Mouse (Mus musculus) neural tube, embryonic 11.5 days (tissue): Measurements from ENCODE around the gene Emb. TPM values are rescaled to one million over a fixed set of nuclear protein-coding genes. Genes with fewer than 3 reads are reported as not detected.

ENCODE experiments used
- ATAC-seq: fragments of 200-750 bp; cut with Nextera tagmentation; 2 replicates; pipeline ENCODE4 v1.8.0; 2017; ENCODE audit warnings: moderate number of reproducible peaks, mild to moderate bottlenecking, moderate TSS enrichment, moderate library complexity; ENCODE audit not compliant: insufficient read depth, low FRiP score, low TSS enrichment
- DNase-seq: peaks from one replicate; pipeline ENCODE4 v3.0.0-alpha.2; 2015; ENCODE audit warnings: low spot score
- H3K27ac ChIP-seq: fragments of 300-500 bp; sonication (generic); 2 replicates; pipeline ENCODE4 v1.5.1; 2014; ENCODE audit warnings: low read depth, mild to moderate bottlenecking, low read length
- H3K27me3 ChIP-seq: fragments of 300-500 bp; sonication (generic); 2 replicates; pipeline ENCODE4 v1.6.1; 2014; ENCODE audit warnings: mild to moderate bottlenecking, low read length, mixed read lengths; ENCODE audit not compliant: control insufficient read depth, insufficient read depth
- H3K36me3 ChIP-seq: fragments of 300-500 bp; sonication (generic); 2 replicates; pipeline ENCODE4 v1.6.1; 2014; ENCODE audit warnings: mild to moderate bottlenecking, low read length, moderate library complexity, mixed read lengths; ENCODE audit not compliant: control insufficient read depth, insufficient read depth
- H3K4me1 ChIP-seq: fragments of 300-500 bp; sonication (generic); 2 replicates; pipeline ENCODE4 v1.6.1; 2014; ENCODE audit warnings: low read length, mixed read lengths; ENCODE audit not compliant: control insufficient read depth, insufficient read depth
- H3K4me2 ChIP-seq: fragments of 300-500 bp; sonication (generic); 2 replicates; pipeline ENCODE4 v1.6.1; 2014; ENCODE audit warnings: low read depth, mild to moderate bottlenecking, moderate library complexity
- H3K4me3 ChIP-seq: fragments of 300-500 bp; sonication (generic); 2 replicates; pipeline ENCODE4 v1.5.1; 2014; ENCODE audit warnings: low read depth, low read length
- H3K9ac ChIP-seq: fragments of 300-500 bp; sonication (generic); 2 replicates; pipeline ENCODE4 v1.6.1; 2014; ENCODE audit warnings: mild to moderate bottlenecking, low read length
- H3K9me3 ChIP-seq: fragments of 300-500 bp; sonication (generic); 2 replicates; pipeline ENCODE4 v1.6.1; 2016; ENCODE audit warnings: low read length; ENCODE audit not compliant: control insufficient read depth
- WGBS: fragments of 180-500 bp; shearing (Covaris S2); extraction: QIAGEN DNeasy Blood & Tissue Kit; methylation state at CpG from one replicate; pipeline ENCODE4 v1.1.7; 2014; 5-methylcytosine and 5-hydroxymethylcytosine counted together
- polyA plus RNA-seq: library from polyadenylated mRNA; unstranded; fragments of >200 nt; fragmentation: Nextera tagmentation; extraction: Ambion mirVana; gene quantifications from 2 replicates; pipeline ENCODE4 v1.2.1, GENCODE M21; 2014

Gene Emb
- polyA plus RNA-seq, 1 experiment from 2014 or later = 20.5 TPM

DNA sequence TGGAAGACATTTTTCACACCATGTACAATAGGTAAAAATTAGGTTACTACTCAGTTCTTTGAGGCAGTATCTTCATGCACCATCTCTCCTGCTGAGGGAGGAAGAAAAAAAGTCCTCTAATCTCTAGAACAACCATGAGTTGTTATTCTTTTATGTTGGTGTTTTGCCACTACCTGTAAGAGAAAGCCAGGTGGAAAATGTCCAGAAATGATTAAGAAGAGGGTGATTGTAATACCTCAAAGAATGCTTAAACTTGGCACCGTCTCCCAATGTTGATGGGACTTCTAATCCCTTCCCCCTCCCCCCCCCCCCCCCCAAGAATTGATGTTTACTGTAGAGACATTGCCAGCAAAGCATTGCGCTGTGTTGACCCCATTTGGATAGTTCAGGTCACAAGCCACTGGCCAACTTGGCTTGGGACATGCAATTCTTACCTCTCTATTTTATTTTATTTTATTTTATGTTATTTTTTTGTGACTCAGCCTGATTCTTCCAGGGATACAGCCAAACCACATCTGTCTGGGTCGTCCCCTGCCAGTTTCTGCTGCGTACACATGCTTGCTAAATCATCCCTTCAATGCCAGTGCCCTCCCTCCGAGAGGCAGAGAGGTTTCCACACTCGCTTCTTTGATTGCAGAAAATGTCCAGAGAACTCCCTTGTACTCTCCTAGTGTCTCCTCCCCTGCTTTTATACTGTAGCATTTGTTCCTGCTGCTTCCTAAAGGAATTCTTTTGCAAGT, 22.2 kb downstream of the Emb start:
- no peak for ATAC-seq
- no peaks in the 10 kb centered on the region for H3K27me3 ChIP-seq
- H3K9me3 ChIP-seq = no peaks in the 10 kb centered on the region
- no peaks in the 10 kb centered on the region for H3K36me3 ChIP-seq
- no peak overlapping the region for H3K4me2 ChIP-seq
- H3K27ac ChIP-seq = no peak overlapping the region
- peaks cover 2% of the 10 kb centered on the region; the same call in 1 of the 2 replicates for H3K4me1 ChIP-seq
- H3K4me3 ChIP-seq = no peak overlapping the region
- no peak overlapping the region for H3K9ac ChIP-seq
- DNase-seq = no peak
- WGBS = 78% methylated on average over 6 of the region's 6 CpGs

DNA sequence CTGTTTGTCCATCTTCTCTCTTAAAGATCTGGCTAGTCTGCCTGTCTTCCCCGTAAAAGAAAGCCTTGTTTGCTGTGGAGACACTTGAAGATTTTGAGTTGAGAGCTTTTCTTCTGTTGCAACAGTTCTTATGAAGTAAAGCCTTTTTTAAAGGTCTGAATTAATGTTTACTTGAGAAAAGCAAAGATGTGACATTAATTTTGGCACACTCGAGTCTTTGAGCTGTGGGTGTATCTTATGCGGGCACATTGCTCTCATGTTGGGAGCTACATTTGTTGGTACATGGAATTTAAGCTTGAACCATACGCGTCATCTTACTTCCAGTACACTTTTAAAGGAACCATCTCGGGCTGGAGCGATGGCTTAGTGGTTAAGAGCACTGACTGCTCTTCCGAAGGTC, 25.5 kb downstream of the Emb start:
- no peak overlapping the region for H3K4me2 ChIP-seq

DNA sequence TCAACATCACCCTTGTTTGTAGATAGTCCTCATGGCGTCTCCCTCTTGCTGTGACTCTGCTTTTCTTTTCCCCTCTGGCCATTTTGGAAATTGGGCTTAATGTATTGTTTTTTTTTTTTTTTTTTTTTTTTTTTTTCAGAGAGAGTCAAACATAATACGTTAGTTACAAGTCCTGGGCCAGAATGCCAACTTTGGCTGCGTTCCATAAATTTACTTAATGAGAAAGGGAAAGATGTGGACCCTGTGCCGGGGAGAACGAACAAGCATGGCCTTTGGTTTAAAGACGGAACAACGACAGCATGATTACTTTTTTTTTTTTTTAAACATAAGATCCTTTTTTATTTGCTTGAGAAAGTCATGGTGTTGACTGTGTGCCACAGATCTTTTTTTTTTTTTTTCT, 26.1 kb downstream of the Emb start:
- no peak for DNase-seq
- H3K36me3 ChIP-seq = no peaks in the 10 kb centered on the region
- H3K9ac ChIP-seq = no peak overlapping the region
- H3K4me3 ChIP-seq = no peak overlapping the region
- no peaks in the 10 kb centered on the region for H3K27me3 ChIP-seq
- WGBS = 81% methylated on average over 7 of the region's 7 CpGs
- H3K9me3 ChIP-seq = no peaks in the 10 kb centered on the region
- H3K4me1 ChIP-seq = peaks cover 8% of the 10 kb centered on the region; the same call in 1 of the 2 replicates
- no peak for ATAC-seq
- no peak overlapping the region for H3K4me2 ChIP-seq
- no peak overlapping the region for H3K27ac ChIP-seq

More for the DNA sequence above, 25.5 kb downstream of the Emb start:
- H3K4me1 ChIP-seq = peaks cover 8% of the 10 kb centered on the region; the same call in 1 of the 2 replicates
- H3K9me3 ChIP-seq = no peaks in the 10 kb centered on the region
- 98% methylated on average over 8 of the region's 8 CpGs for WGBS
- no peaks in the 10 kb centered on the region for H3K27me3 ChIP-seq
- DNase-seq (no peak), ATAC-seq (no peak)
- no peak overlapping the region for H3K27ac ChIP-seq
- no peaks in the 10 kb centered on the region for H3K36me3 ChIP-seq
- H3K9ac ChIP-seq = no peak overlapping the region
- H3K4me3 ChIP-seq = no peak overlapping the region

DNA sequence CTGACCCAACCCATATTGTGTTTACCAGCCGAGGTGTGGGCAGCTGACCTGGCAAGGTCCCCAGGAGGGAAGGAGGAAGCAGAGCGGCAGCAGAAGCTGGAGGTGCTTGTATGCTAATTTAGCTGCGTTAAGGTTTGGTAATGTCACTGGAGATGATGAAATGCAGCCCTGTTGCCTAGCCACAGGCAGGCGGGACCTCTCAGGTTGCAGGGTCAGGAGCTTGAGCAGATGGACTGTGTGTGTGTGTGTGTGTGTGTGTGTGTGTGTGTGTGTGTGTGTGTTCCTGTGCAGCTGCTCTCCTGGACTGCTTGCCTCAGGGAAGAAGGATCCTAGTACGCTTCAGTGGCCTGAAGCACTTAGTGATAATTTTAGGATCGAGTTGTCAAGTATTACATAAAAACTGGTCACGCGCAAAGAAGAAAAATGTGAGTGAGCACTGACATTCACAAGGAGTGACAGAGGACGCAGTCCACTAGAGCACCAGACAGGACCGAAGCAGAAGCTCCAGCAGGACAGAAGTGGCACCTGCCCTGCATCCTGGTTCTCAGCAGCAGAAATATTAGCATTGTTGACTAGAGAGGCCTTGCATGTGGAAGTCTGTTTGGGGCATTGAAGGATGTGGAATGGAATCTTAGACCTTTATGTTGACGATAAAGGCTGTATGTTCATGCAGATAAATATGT, 27.3 kb downstream of the Emb start:
- H3K9me3 ChIP-seq = no peaks in the 10 kb centered on the region
- H3K4me1 ChIP-seq = peaks cover 8% of the 10 kb centered on the region; the same call in 1 of the 2 replicates
- H3K36me3 ChIP-seq = no peaks in the 10 kb centered on the region
- ATAC-seq (peak; percentile 82), DNase-seq (peak; percentile 52)
- H3K4me3 ChIP-seq = no peak overlapping the region
- no peak overlapping the region for H3K4me2 ChIP-seq
- 52% methylated on average over 11 of the region's 11 CpGs for WGBS
- H3K9ac ChIP-seq = no peak overlapping the region
- H3K27me3 ChIP-seq = no peaks in the 10 kb centered on the region
- no peak overlapping the region for H3K27ac ChIP-seq

DNA sequence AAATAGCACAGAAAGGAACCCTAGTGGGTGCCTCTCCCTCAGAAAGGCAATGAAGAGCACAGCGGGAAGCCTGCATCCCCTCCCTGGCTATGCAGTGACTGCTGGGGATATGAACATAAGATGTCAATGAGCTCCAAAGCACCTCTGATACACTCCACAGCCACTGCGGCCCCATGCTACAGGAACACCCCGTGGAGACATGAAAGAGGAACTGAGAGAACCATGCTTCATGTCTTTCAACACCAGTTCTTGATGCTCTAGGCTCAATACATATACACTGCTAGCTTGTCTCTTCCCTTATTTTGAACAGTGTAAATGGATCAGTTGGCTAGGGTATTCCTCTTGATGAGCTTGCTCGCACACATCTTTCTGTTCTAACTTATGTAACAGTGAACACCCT, 28.8 kb downstream of the Emb start:
- 82% methylated on average over 4 of the region's 4 CpGs for WGBS
- no peaks in the 10 kb centered on the region for H3K9me3 ChIP-seq
- ATAC-seq = no peak
- no peaks in the 10 kb centered on the region for H3K27me3 ChIP-seq
- H3K36me3 ChIP-seq = no peaks in the 10 kb centered on the region
- H3K9ac ChIP-seq = no peak overlapping the region
- peaks cover 8% of the 10 kb centered on the region; the same call in 1 of the 2 replicates for H3K4me1 ChIP-seq
- H3K27ac ChIP-seq = no peak overlapping the region
- no peak overlapping the region for H3K4me3 ChIP-seq
- no peak overlapping the region for H3K4me2 ChIP-seq
- no peak for DNase-seq

DNA sequence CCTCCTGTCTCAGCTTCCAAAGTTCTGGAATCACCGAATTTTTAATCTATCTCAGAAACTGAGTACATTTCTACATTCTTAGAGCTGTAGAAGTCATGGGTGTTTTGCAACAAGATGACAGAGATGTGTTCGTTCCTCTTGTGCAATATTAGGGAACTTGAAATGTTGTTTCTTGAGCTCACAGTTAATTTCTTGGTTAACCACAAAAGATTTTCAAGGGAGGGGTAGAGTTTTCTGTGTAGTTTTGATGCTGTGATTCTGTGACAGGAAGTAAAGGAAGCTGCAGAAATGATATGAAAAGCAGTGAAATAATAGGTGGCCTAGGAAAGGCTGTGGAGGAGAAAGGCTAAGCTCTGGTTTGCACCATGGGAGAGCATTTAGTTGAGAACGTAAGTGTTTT, 33.7 kb downstream of the Emb start:
- no peak overlapping the region for H3K4me2 ChIP-seq
- no peak overlapping the region for H3K27ac ChIP-seq
- H3K4me1 ChIP-seq = 0 out of 2 replicates have a peak, but pooled peaks cover under 1% of the 10 kb centered on the region
- 92% methylated on average over 3 of the region's 3 CpGs for WGBS
- ATAC-seq (no peak), DNase-seq (no peak)
- no peak overlapping the region for H3K9ac ChIP-seq
- no peaks in the 10 kb centered on the region for H3K27me3 ChIP-seq
- H3K9me3 ChIP-seq = no peaks in the 10 kb centered on the region
- H3K36me3 ChIP-seq = no peaks in the 10 kb centered on the region
- H3K4me3 ChIP-seq = no peak overlapping the region

DNA sequence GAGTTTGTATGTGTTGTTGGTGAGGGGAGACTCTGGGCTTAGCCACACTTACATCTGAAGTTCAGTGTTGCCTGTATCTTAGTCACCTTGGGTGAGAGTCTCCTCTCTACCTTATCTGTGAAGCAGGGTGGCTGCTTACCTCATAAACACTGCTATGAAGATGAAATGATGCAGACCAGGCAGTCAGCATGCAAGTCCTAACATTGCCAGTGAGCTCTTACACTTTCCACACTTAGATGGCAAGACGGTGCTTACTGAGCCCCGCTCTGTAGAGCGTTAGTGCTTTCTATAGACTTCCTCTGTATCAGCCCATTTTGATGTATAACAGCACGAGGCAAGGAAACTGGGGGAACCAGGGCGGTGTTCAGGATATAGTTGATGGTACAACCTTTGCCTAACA, 34.3 kb downstream of the Emb start:
- 94% methylated on average over 5 of the region's 5 CpGs for WGBS
- no peak for ATAC-seq

DNA sequence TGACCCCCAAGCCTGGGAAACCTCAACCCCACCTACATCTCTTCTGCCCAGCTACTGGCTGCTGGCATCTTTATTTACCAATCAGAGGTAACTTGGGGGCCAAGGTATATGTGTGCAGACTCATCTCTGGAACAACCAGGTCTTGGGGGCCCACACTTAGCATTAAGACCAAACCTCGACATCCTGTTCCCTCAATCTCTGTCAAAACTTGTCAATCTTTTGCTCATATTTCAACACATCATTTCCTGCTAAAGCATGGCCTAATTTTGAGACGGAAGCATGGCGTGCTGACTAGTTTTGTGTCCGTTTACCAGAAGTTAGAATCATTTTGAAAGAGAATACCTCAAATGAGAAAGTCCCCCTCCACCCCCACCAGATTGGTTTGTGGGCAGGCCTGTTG, 52.4 kb downstream of the Emb start:
- 92% methylated on average over 4 of the region's 4 CpGs for WGBS
- no peak for ATAC-seq

More for the DNA sequence above, 34.3 kb downstream of the Emb start:
- Histone ChIP-seq H3K4me1 (no peaks in the 10 kb centered on the region), H3K36me3 (no peaks in the 10 kb centered on the region), H3K4me3 (no peak overlapping the region), H3K27ac (no peak overlapping the region), H3K9ac (no peak overlapping the region), H3K9me3 (no peaks in the 10 kb centered on the region), H3K27me3 (no peaks in the 10 kb centered on the region), H3K4me2 (no peak overlapping the region)
- no peak for DNase-seq

DNA sequence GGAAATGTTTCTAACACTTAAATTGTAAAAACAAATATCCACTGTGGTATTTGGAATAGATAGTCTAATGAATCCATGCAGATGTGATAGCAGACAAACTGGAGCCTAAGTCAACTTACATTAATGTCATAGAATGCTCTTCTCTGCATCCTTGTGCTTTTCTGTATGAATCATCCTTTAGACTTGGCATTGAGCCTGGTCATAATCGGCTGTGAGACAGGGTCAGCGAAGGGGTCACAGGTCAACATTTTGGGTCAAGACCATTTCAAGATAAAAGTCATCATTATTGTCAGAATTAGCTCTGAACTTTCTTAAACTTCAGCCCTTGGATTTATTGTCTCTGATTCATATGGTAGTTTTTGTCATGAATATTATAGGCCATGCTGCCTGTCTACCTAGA, 57.8 kb downstream of the Emb start:
- WGBS = 72% methylated on average over 2 of the region's 2 CpGs
- Histone ChIP-seq H3K27me3 (no peaks in the 10 kb centered on the region), H3K4me2 (no peak overlapping the region), H3K4me1 (no peaks in the 10 kb centered on the region), H3K9me3 (no peaks in the 10 kb centered on the region), H3K4me3 (no peak overlapping the region), H3K27ac (no peak overlapping the region), H3K36me3 (no peaks in the 10 kb centered on the region), H3K9ac (no peak overlapping the region)
- DNase-seq (no peak), ATAC-seq (no peak)

More for the DNA sequence above, 52.4 kb downstream of the Emb start:
- Histone ChIP-seq H3K4me2 (no peak overlapping the region), H3K4me3 (no peak overlapping the region), H3K36me3 (no peaks in the 10 kb centered on the region), H3K27me3 (no peaks in the 10 kb centered on the region), H3K9ac (no peak overlapping the region), H3K4me1 (no peaks in the 10 kb centered on the region), H3K27ac (no peak overlapping the region), H3K9me3 (no peaks in the 10 kb centered on the region)
- DNase-seq = no peak
